Mouse (Mus musculus) MEL (cell line): ENCODE measurements at regions not wholly inside any gene's neighbourhood (a gene's known extent, or its start where the extent isn't known, plus 50 kb on each side); places are given as distances from the start of the nearest gene placed in this dataset.

Source experiments
- DNase-seq: peaks from one replicate; pipeline ENCODE4 v3.0.0; 2011; ENCODE audit warnings: low read depth, low spot score
- H3K27ac ChIP-seq: 2 replicates; pipeline ENCODE4 v1.5.1; 2012; ENCODE audit warnings: low read depth, mild to moderate bottlenecking, control low read depth, low read length, moderate library complexity; ENCODE audit not compliant: control insufficient read depth
- H3K27me3 ChIP-seq, 2 experiments: fragments of 150-350 bp in 1 of 2; sonication (generic) in 1 of 2; 2 replicates each; pipeline ENCODE4 v1.6.1; 2012; ENCODE audit warnings: low read length in 2 of 2, mild to moderate bottlenecking in 2 of 2, improper control_type of control experiment in 1 of 2, moderate library complexity in 1 of 2; ENCODE audit not compliant: insufficient read depth in 2 of 2, control insufficient read depth in 1 of 2
- H3K36me3 ChIP-seq, 2 experiments: 2 replicates each; pipeline ENCODE4 v1.6.1; 2012 to 2014; ENCODE audit warnings: low read length in 2 of 2, improper control_type of control experiment in 1 of 2, inconsistent platforms in 1 of 2, mild to moderate bottlenecking in 1 of 2; ENCODE audit not compliant: insufficient read depth in 2 of 2, control insufficient read depth in 1 of 2
- H3K4me1 ChIP-seq, 2 experiments: fragments of 150-350 bp in 1 of 2; sonication (generic) in 1 of 2; 2 replicates each; pipeline ENCODE4 v1.6.1; 2012; ENCODE audit warnings: low read length in 2 of 2, improper control_type of control experiment in 1 of 2, mild to moderate bottlenecking in 1 of 2; ENCODE audit not compliant: insufficient read depth in 2 of 2, control insufficient read depth in 1 of 2
- H3K4me3 ChIP-seq, 2 experiments: fragments of 150-350 bp in 1 of 2; sonication (generic) in 1 of 2; 2 replicates each; pipeline ENCODE4 v1.5.1; 2012; ENCODE audit warnings: low read depth in 2 of 2, low read length in 2 of 2, mild to moderate bottlenecking in 2 of 2, moderate library complexity in 2 of 2, control low read depth in 1 of 2, improper control_type of control experiment in 1 of 2; ENCODE audit not compliant: control insufficient read depth in 1 of 2, insufficient read depth in 1 of 2
- H3K79me2 ChIP-seq: 2 replicates; pipeline ENCODE4 v1.6.1; 2012; ENCODE audit warnings: mild to moderate bottlenecking, low read length, moderate library complexity; ENCODE audit not compliant: control insufficient read depth, poor library complexity, insufficient read depth
- H3K9ac ChIP-seq: 2 replicates; pipeline ENCODE4 v1.6.1; 2012; ENCODE audit warnings: low read depth, mild to moderate bottlenecking, control low read depth, low read length, moderate library complexity; ENCODE audit not compliant: control insufficient read depth, poor library complexity, severe bottlenecking
- H3K9me3 ChIP-seq: fragments of 150-350 bp; sonication (generic); replicated peaks from 2 replicates; pipeline ENCODE4 v1.6.1; 2012; ENCODE audit warnings: mild to moderate bottlenecking, low read length, improper control_type of control experiment, moderate library complexity; ENCODE audit not compliant: insufficient read depth
- BHLHE40 ChIP-seq: IDR thresholded peaks from 2 replicates; pipeline ENCODE4 v1.6.1; 2012; ENCODE audit warnings: low read depth, mild to moderate bottlenecking, inconsistent platforms, low read length, improper control_type of control experiment, borderline replicate concordance
- CHD1 ChIP-seq: IDR thresholded peaks from 2 replicates; pipeline ENCODE4 v1.6.1; 2012; ENCODE audit warnings: low read depth, mild to moderate bottlenecking, inconsistent platforms, low read length, improper control_type of control experiment
- CTCF ChIP-seq, 3 experiments: IDR thresholded peaks in 2 of 3; conservative IDR thresholded peaks in 1 of 3; 2 replicates each; pipeline ENCODE4 v1.5.1; 2011 to 2012; ENCODE audit warnings: low read length in 3 of 3, low read depth in 2 of 3, mild to moderate bottlenecking in 2 of 3, improper control_type of control experiment in 1 of 3, inconsistent platforms in 1 of 3, mixed read lengths in 1 of 3, moderate library complexity in 1 of 3; ENCODE audit not compliant: control insufficient read depth in 1 of 3, insufficient read depth in 1 of 3, poor library complexity in 1 of 3, severe bottlenecking in 1 of 3
- EP300 ChIP-seq, 2 experiments: IDR thresholded peaks; 2 replicates each; pipeline ENCODE4 v1.6.1; 2011; ENCODE audit warnings: improper control_type of control experiment in 2 of 2, low read length in 2 of 2, low read depth in 1 of 2, mild to moderate bottlenecking in 1 of 2
- GABPA ChIP-seq: IDR thresholded peaks from 2 replicates; pipeline ENCODE4 v1.6.1; 2012; ENCODE audit warnings: low read depth, mild to moderate bottlenecking, inconsistent platforms, low read length, improper control_type of control experiment, moderate library complexity
- GATA1 ChIP-seq: IDR thresholded peaks from 2 replicates; pipeline ENCODE4 v1.6.1; 2011; ENCODE audit warnings: low read depth, low read length, improper control_type of control experiment
- HCFC1 ChIP-seq: IDR thresholded peaks from 2 replicates; pipeline ENCODE4 v1.6.1; 2012; ENCODE audit warnings: low read depth, mild to moderate bottlenecking, inconsistent platforms, low read length, improper control_type of control experiment, moderate library complexity
- JUND ChIP-seq: IDR thresholded peaks from 2 replicates; pipeline ENCODE4 v1.6.1; 2011; ENCODE audit warnings: low read depth, mild to moderate bottlenecking, improper control_type of control experiment, low read length
- MXI1 ChIP-seq: IDR thresholded peaks from 2 replicates; pipeline ENCODE4 v1.6.1; 2011; ENCODE audit warnings: mild to moderate bottlenecking, low read depth, low read length, improper control_type of control experiment
- MYC ChIP-seq: IDR thresholded peaks from 2 replicates; pipeline ENCODE4 v1.6.1; 2011; ENCODE audit warnings: low read depth, mild to moderate bottlenecking, low read length, improper control_type of control experiment, moderate library complexity
- NELFE ChIP-seq: IDR thresholded peaks from 2 replicates; pipeline ENCODE4 v1.6.1; 2011; ENCODE audit warnings: low read depth, low read length, improper control_type of control experiment
- NRF1 ChIP-seq: IDR thresholded peaks from 2 replicates; pipeline ENCODE4 v1.6.1; 2014; ENCODE audit warnings: low read depth, mild to moderate bottlenecking, inconsistent platforms, low read length, improper control_type of control experiment, moderate library complexity; ENCODE audit not compliant: poor library complexity, insufficient read depth, severe bottlenecking
- POLR2A ChIP-seq, 2 experiments: IDR thresholded peaks; 2 replicates each; pipeline ENCODE4 v1.6.1; 2011 to 2012; ENCODE audit warnings: low read length in 2 of 2, mild to moderate bottlenecking in 2 of 2, control low read depth in 1 of 2, improper control_type of control experiment in 1 of 2, low read depth in 1 of 2, moderate library complexity in 1 of 2; ENCODE audit not compliant: control insufficient read depth in 1 of 2, insufficient read depth in 1 of 2, poor library complexity in 1 of 2
- RCOR1 ChIP-seq: IDR thresholded peaks from 2 replicates; pipeline ENCODE4 v1.6.1; 2012; ENCODE audit warnings: low read depth, mild to moderate bottlenecking, inconsistent platforms, low read length, improper control_type of control experiment
- SIN3A ChIP-seq: IDR thresholded peaks from 2 replicates; pipeline ENCODE4 v1.6.1; 2012; ENCODE audit warnings: low read length, improper control_type of control experiment, inconsistent platforms
- SMC3 ChIP-seq: IDR thresholded peaks from 2 replicates; pipeline ENCODE4 v1.6.1; 2011; ENCODE audit warnings: low read depth, low read length, improper control_type of control experiment
- TAL1 ChIP-seq: IDR thresholded peaks from 2 replicates; pipeline ENCODE4 v1.6.1; 2012; ENCODE audit warnings: mild to moderate bottlenecking, inconsistent platforms, low read length, moderate library complexity, mixed read lengths
- TBP ChIP-seq: IDR thresholded peaks from 2 replicates; pipeline ENCODE4 v1.8.0; 2011; ENCODE audit warnings: low read depth, low read length, improper control_type of control experiment
- UBTF ChIP-seq: IDR thresholded peaks from 2 replicates; pipeline ENCODE4 v1.6.1; 2012; ENCODE audit warnings: low read depth, mild to moderate bottlenecking, inconsistent platforms, low read length, improper control_type of control experiment, moderate library complexity, borderline replicate concordance; ENCODE audit not compliant: insufficient read depth
- USF1 ChIP-seq: IDR thresholded peaks from 2 replicates; pipeline ENCODE4 v1.6.1; 2014; ENCODE audit warnings: low read depth, mild to moderate bottlenecking, inconsistent platforms, low read length, improper control_type of control experiment, moderate library complexity
- USF2 ChIP-seq, 2 experiments: IDR thresholded peaks; 2 replicates each; pipeline ENCODE4 v1.6.1; 2011 to 2012; ENCODE audit warnings: improper control_type of control experiment in 2 of 2, low read length in 2 of 2, borderline replicate concordance in 1 of 2, inconsistent platforms in 1 of 2, low read depth in 1 of 2, mild to moderate bottlenecking in 1 of 2; ENCODE audit not compliant: insufficient read depth in 1 of 2
- ZC3H11A ChIP-seq: IDR thresholded peaks from 2 replicates; pipeline ENCODE4 v1.6.1; 2012; ENCODE audit warnings: low read depth, mild to moderate bottlenecking, inconsistent platforms, low read length, improper control_type of control experiment
- ZKSCAN1 ChIP-seq: IDR thresholded peaks from 2 replicates; pipeline ENCODE4 v1.6.1; 2012; ENCODE audit warnings: low read depth, mild to moderate bottlenecking, inconsistent platforms, low read length, improper control_type of control experiment, moderate library complexity
- ZMIZ1 ChIP-seq: IDR thresholded peaks from 2 replicates; pipeline ENCODE4 v1.6.1; 2012; ENCODE audit warnings: low read depth, mild to moderate bottlenecking, inconsistent platforms, low read length, improper control_type of control experiment, moderate library complexity
- ZNF384 ChIP-seq: IDR thresholded peaks from 2 replicates; pipeline ENCODE4 v1.6.1; 2012; ENCODE audit warnings: low read depth, mild to moderate bottlenecking, inconsistent platforms, low read length, improper control_type of control experiment

GRCm38 (mm10) chr3:149720306-149720705, 730.0 kb upstream of the Adgrl2 start:
- no peak for TF ChIP-seq ZC3H11A

DNA sequence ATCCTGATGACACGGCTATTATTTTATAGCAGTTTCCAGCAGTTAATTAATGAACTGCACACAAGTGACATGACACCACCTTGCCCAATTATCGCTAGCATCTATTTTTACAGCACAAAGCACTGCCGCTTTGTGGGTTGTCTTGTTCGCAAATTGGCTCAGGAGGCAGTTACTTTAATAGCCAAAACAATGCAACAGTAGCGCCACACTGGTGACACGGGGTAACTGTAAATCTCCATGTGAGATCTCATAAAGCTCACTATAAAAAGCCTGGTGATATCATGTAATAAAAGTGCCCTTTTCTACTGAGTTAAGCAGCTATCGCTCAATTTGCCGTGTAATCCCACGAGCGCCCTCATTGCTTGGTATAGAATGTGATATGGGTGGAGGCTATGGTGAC, 715.4 kb upstream of the Adgrl2 start:
- Histone ChIP-seq H3K9ac (no peak overlapping the region), H3K27ac (no peak overlapping the region), H3K27me3 (no peaks in the 10 kb centered on the region), H3K4me1 (no peaks in the 10 kb centered on the region), H3K79me2 (no peaks in the 10 kb centered on the region), H3K36me3 (no peaks in the 10 kb centered on the region), H3K9me3 (no peaks in the 10 kb centered on the region), H3K4me3 (no peak overlapping the region)
- TF ChIP-seq MYC (no peak), HCFC1 (no peak), BHLHE40 (no peak), JUND (no peak), SMC3 (no peak), UBTF (no peak), USF1 (no peak), GATA1 (no peak), ZMIZ1 (no peak), EP300 (IDR thresholded peaks at IDR 0.05; ENCODE audit: low read depth in 1 of 2, low read length in 2 of 2) (no peak), USF2 (IDR thresholded peaks at IDR 0.05; ENCODE audit: borderline replicate concordance in 1 of 2, insufficient read depth in 1 of 2, low read depth in 1 of 2, low read length in 2 of 2) (no peak), RCOR1 (no peak), ZKSCAN1 (no peak), TAL1 (no peak), POLR2A (IDR thresholded peaks at IDR 0.05; ENCODE audit: control insufficient read depth in 1 of 2, insufficient read depth in 1 of 2, low read depth in 1 of 2, low read length in 2 of 2, poor library complexity in 1 of 2) (no peak)
- DNase-seq: no peak

More at GRCm38 (mm10) chr3:149720306-149720705, 730.0 kb upstream of the Adgrl2 start:
- Histone ChIP-seq H3K4me3 (no peak overlapping the region), H3K27ac (no peak overlapping the region), H3K4me1 (no peaks in the 10 kb centered on the region), H3K9me3 (no peaks in the 10 kb centered on the region), H3K27me3 (no peaks in the 10 kb centered on the region), H3K36me3 (no peaks in the 10 kb centered on the region), H3K79me2 (no peaks in the 10 kb centered on the region), H3K9ac (no peak overlapping the region)
- no peak for DNase-seq

DNA sequence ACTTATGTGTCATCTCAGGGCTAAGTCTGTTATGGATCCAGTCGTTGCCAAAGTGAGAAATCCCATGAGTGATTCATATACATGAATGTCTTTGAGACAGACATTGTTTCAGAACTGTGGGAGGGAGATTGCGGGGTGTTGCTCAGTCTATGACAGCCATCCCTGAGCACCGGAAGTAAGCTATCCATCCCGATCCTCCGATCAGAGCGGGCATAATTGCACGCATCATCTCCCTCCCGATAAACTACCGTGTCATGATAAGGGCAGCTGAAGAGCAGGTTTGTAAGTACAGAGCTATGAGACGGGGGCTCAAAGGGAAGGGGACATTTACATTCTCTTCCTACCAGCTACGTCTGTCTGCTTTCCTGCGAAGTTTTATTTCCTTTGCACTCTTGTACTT, 715.0 kb upstream of the Adgrl2 start:
- no peaks in the 10 kb centered on the region for H3K36me3 ChIP-seq
- H3K27ac ChIP-seq: no peak overlapping the region
- no peaks in the 10 kb centered on the region for H3K4me1 ChIP-seq
- H3K9me3 ChIP-seq: no peaks in the 10 kb centered on the region
- DNase-seq: no peak
- H3K27me3 ChIP-seq: no peaks in the 10 kb centered on the region
- no peak overlapping the region for H3K9ac ChIP-seq
- TF ChIP-seq EP300 (IDR thresholded peaks at IDR 0.05; ENCODE audit: low read depth in 1 of 2, low read length in 2 of 2) (no peak), USF2 (IDR thresholded peaks at IDR 0.05; ENCODE audit: borderline replicate concordance in 1 of 2, insufficient read depth in 1 of 2, low read depth in 1 of 2, low read length in 2 of 2) (no peak), CTCF (IDR thresholded peaks at IDR 0.05 in 2 of 3, conservative IDR thresholded peaks at IDR 0.05 in 1 of 3; ENCODE audit: control insufficient read depth in 1 of 3, insufficient read depth in 1 of 3, low read depth in 2 of 3, low read length in 3 of 3, poor library complexity in 1 of 3, severe bottlenecking in 1 of 3) (no peak), NELFE (no peak), TBP (no peak), SIN3A (no peak), NRF1 (no peak), POLR2A (IDR thresholded peaks at IDR 0.05; ENCODE audit: control insufficient read depth in 1 of 2, insufficient read depth in 1 of 2, low read depth in 1 of 2, low read length in 2 of 2, poor library complexity in 1 of 2) (no peak), CHD1 (no peak), UBTF (no peak), ZKSCAN1 (no peak), ZC3H11A (no peak), GABPA (no peak), ZNF384 (no peak), MXI1 (no peak)
- TF ChIP-seq, all 39 proteins: peak for 0
- Histone ChIP-seq H3K79me2 (no peaks in the 10 kb centered on the region), H3K4me3 (no peak overlapping the region)
